Mouse (Mus musculus) forebrain, postnatal 0 days (tissue): ENCODE measurements around the gene Mgarp. TPM values are rescaled to one million over a fixed set of nuclear protein-coding genes. Genes with fewer than 3 reads are reported as not detected.
A peak's percentile ranks its signal among the peaks of the same experiment; 100 is the strongest.

Experiments
- ATAC-seq: fragments of 200-750 bp; cut with Nextera tagmentation; 2 replicates; pipeline ENCODE4 v1.8.0; 2017; ENCODE audit warnings: mild to moderate bottlenecking, moderate library complexity
- DNase-seq: peaks from one replicate; pipeline ENCODE4 v3.0.0-alpha.2; 2015
- H3K27ac ChIP-seq: fragments of 300-500 bp; sonication (generic); 2 replicates; pipeline ENCODE4 v1.5.1; 2014; ENCODE audit warnings: low read depth, mild to moderate bottlenecking, antibody characterized with exemption, low read length, moderate library complexity, mixed read lengths
- H3K27me3 ChIP-seq: fragments of 300-500 bp; sonication (generic); 2 replicates; pipeline ENCODE4 v1.6.1; 2014; ENCODE audit warnings: mild to moderate bottlenecking, low read length, mixed read lengths; ENCODE audit not compliant: insufficient read depth
- H3K36me3 ChIP-seq: fragments of 300-500 bp; sonication (generic); 2 replicates; pipeline ENCODE4 v1.6.1; 2014; ENCODE audit warnings: mild to moderate bottlenecking, moderate library complexity; ENCODE audit not compliant: insufficient read depth
- H3K4me1 ChIP-seq: fragments of 300-500 bp; sonication (generic); 2 replicates; pipeline ENCODE4 v1.6.1; 2014; ENCODE audit warnings: antibody characterized with exemption; ENCODE audit not compliant: insufficient read depth
- H3K4me2 ChIP-seq: fragments of 300-500 bp; sonication (generic); 2 replicates; pipeline ENCODE4 v1.6.1; 2014; ENCODE audit warnings: low read depth, mild to moderate bottlenecking, moderate library complexity
- H3K4me3 ChIP-seq: fragments of 300-500 bp; sonication (generic); 2 replicates; pipeline ENCODE4 v1.5.1; 2014; ENCODE audit warnings: low read depth, low read length, mixed read lengths
- H3K9ac ChIP-seq: fragments of 300-500 bp; sonication (generic); 2 replicates; pipeline ENCODE4 v1.6.1; 2014; ENCODE audit warnings: mild to moderate bottlenecking
- H3K9me3 ChIP-seq: fragments of 300-500 bp; sonication (generic); 2 replicates; pipeline ENCODE4 v1.6.1; 2016; ENCODE audit warnings: low read length
- CTCF ChIP-seq: sonication (generic); IDR thresholded peaks from 2 replicates; pipeline ENCODE4 v1.5.1; 2016; ENCODE audit warnings: antibody characterized with exemption, control low read depth, low read depth
- WGBS: fragments of 180-500 bp; shearing (Covaris S2); extraction: QIAGEN DNeasy Blood & Tissue Kit; methylation state at CpG from one replicate; pipeline ENCODE4 v1.1.7; 2014; 5-methylcytosine and 5-hydroxymethylcytosine counted together
- polyA plus RNA-seq: library from polyadenylated mRNA; unstranded; fragments of >200 nt; fragmentation: Nextera tagmentation; extraction: Ambion mirVana; gene quantifications from 2 replicates; pipeline ENCODE4 v1.2.1, GENCODE M21; 2015
- total RNA-seq: library from RNA; depleted of rRNA; stranded (reverse); fragments of >200 nt; gene quantifications from 2 replicates; pipeline ENCODE4 v1.2.3, GENCODE M21; 2014

Mgarp gene
- total and polyA plus RNA-seq, 2 experiments from 2014 or later = 0.42 to 0.67 TPM

- no peak overlapping the region for H3K4me3 ChIP-seq
- ATAC-seq (peak; percentile 29; the same call in 1 of the 2 replicates), DNase-seq (peak; percentile 4)
- H3K9me3 ChIP-seq = no peaks in the 10 kb centered on the region
- peak overlapping the region; percentile 35; the same call in 1 of the 2 replicates for H3K9ac ChIP-seq
- H3K36me3 ChIP-seq = no peaks in the 10 kb centered on the region
- no peaks in the 10 kb centered on the region for H3K4me1 ChIP-seq
- H3K27me3 ChIP-seq = no peaks in the 10 kb centered on the region
- peak overlapping the region; percentile 37 for H3K4me2 ChIP-seq
- H3K27ac ChIP-seq = no peak overlapping the region
- 13% methylated on average over 13 of the region's 13 CpGs for WGBS
- no peak for TF ChIP-seq CTCF
Measured at GRCm38 (mm10) chr3:51388904-51389303, 7.6 kb downstream of the Mgarp start.

GRCm38 (mm10) chr3:51387868-51388381 is 8.6 kb downstream of the Mgarp start:
- no peak for DNase-seq
- no peak for TF ChIP-seq CTCF
- no peaks in the 10 kb centered on the region for H3K36me3 ChIP-seq

GRCm38 (mm10) chr3:51387134-51387451 is 9.4 kb downstream of the Mgarp start:
- H3K36me3 ChIP-seq = no peaks in the 10 kb centered on the region
- H3K4me2 ChIP-seq = no peak overlapping the region
- no peaks in the 10 kb centered on the region for H3K27me3 ChIP-seq
- H3K4me3 ChIP-seq = no peak overlapping the region
- no peak for TF ChIP-seq CTCF
- no peaks in the 10 kb centered on the region for H3K4me1 ChIP-seq
- WGBS = 84% methylated on average over 3 of the region's 3 CpGs
- no peak overlapping the region for H3K27ac ChIP-seq
- H3K9ac ChIP-seq = no peak overlapping the region
- H3K9me3 ChIP-seq = no peaks in the 10 kb centered on the region
- ATAC-seq (no peak), DNase-seq (no peak)

More at GRCm38 (mm10) chr3:51387868-51388381, 8.6 kb downstream of the Mgarp start:
- Histone ChIP-seq H3K4me3 (no peak overlapping the region), H3K9ac (no peak overlapping the region), H3K27me3 (no peaks in the 10 kb centered on the region), H3K9me3 (no peaks in the 10 kb centered on the region), H3K4me2 (no peak overlapping the region), H3K27ac (no peak overlapping the region), H3K4me1 (no peaks in the 10 kb centered on the region)
- WGBS = 53% methylated on average over 8 of the region's 8 CpGs
- no peak for ATAC-seq

- no peak overlapping the region for H3K27ac ChIP-seq
- DNase-seq (no peak), ATAC-seq (no peak)
- H3K4me3 ChIP-seq = no peak overlapping the region
- no peak for TF ChIP-seq CTCF
- 47% methylated on average over 12 of the region's 12 CpGs for WGBS
- H3K4me1 ChIP-seq = no peaks in the 10 kb centered on the region
- no peaks in the 10 kb centered on the region for H3K9me3 ChIP-seq
- no peak overlapping the region for H3K4me2 ChIP-seq
- no peaks in the 10 kb centered on the region for H3K36me3 ChIP-seq
- H3K9ac ChIP-seq = no peak overlapping the region
- no peaks in the 10 kb centered on the region for H3K27me3 ChIP-seq
Measured at GRCm38 (mm10) chr3:51386441-51387133, 10.0 kb downstream of the Mgarp start.

GRCm38 (mm10) chr3:51383409-51383808 is 13.1 kb downstream of the Mgarp start:
- Histone ChIP-seq H3K27me3 (no peaks in the 10 kb centered on the region), H3K9me3 (no peaks in the 10 kb centered on the region), H3K4me2 (no peak overlapping the region), H3K9ac (no peak overlapping the region), H3K27ac (no peak overlapping the region), H3K4me1 (no peaks in the 10 kb centered on the region), H3K36me3 (no peaks in the 10 kb centered on the region), H3K4me3 (no peak overlapping the region)
- TF ChIP-seq CTCF = no peak
- ATAC-seq (no peak), DNase-seq (no peak)
- 33% methylated on average over 12 of the region's 12 CpGs for WGBS

GRCm38 (mm10) chr3:51380660-51381014 is 15.9 kb downstream of the Mgarp start:
- no peaks in the 10 kb centered on the region for H3K4me1 ChIP-seq
- no peaks in the 10 kb centered on the region for H3K9me3 ChIP-seq
- no peak for TF ChIP-seq CTCF
- H3K9ac ChIP-seq = no peak overlapping the region
- no peak overlapping the region for H3K27ac ChIP-seq
- ATAC-seq (no peak), DNase-seq (no peak)
- no peaks in the 10 kb centered on the region for H3K36me3 ChIP-seq
- no peak overlapping the region for H3K4me3 ChIP-seq
- 74% methylated on average over 2 of the region's 5 CpGs for WGBS
- H3K4me2 ChIP-seq = no peak overlapping the region
- no peaks in the 10 kb centered on the region for H3K27me3 ChIP-seq

- no peak for TF ChIP-seq CTCF
- H3K9ac ChIP-seq = no peak overlapping the region
- no peaks in the 10 kb centered on the region for H3K27me3 ChIP-seq
- DNase-seq (no peak), ATAC-seq (no peak)
- H3K27ac ChIP-seq = no peak overlapping the region
- no peak overlapping the region for H3K4me3 ChIP-seq
- no peaks in the 10 kb centered on the region for H3K36me3 ChIP-seq
- WGBS = 86% methylated on average over 5 of the region's 5 CpGs
- no peaks in the 10 kb centered on the region for H3K9me3 ChIP-seq
- no peak overlapping the region for H3K4me2 ChIP-seq
- H3K4me1 ChIP-seq = no peaks in the 10 kb centered on the region
Measured at GRCm38 (mm10) chr3:51379786-51380659, 16.5 kb downstream of the Mgarp start.
